Mouse (Mus musculus) bone marrow, adult 2 months (tissue): ENCODE data around the gene Rnf144a. TPM values are rescaled to one million over a fixed set of nuclear protein-coding genes. Genes with fewer than 3 reads are reported as not detected.

Experiments
- H3K27ac ChIP-seq: fragments of 200-500 bp; 2 replicates; pipeline ENCODE4 v1.5.1; 2012; ENCODE audit warnings: low read depth, mild to moderate bottlenecking, control low read depth, inconsistent platforms, low read length; ENCODE audit not compliant: control insufficient read depth, poor library complexity, insufficient read depth
- H3K4me1 ChIP-seq: fragments of 200-500 bp; 2 replicates; pipeline ENCODE4 v1.6.1; 2011; ENCODE audit warnings: low read length; ENCODE audit not compliant: control insufficient read depth, insufficient read depth
- H3K4me3 ChIP-seq: fragments of 200-500 bp; replicated peaks from 2 replicates; pipeline ENCODE3; 2011; ENCODE audit warnings: mild to moderate bottlenecking, low read depth, low read length, control low read depth; ENCODE audit not compliant: control insufficient read depth
- CTCF ChIP-seq: fragments of 200-500 bp; IDR thresholded peaks from 2 replicates; pipeline ENCODE4 v1.5.1; 2011; ENCODE audit warnings: low read length, control low read depth; ENCODE audit not compliant: control insufficient read depth, insufficient read depth
- POLR2A ChIP-seq: fragments of 200-500 bp; IDR thresholded peaks from 2 replicates; pipeline ENCODE4 v1.6.1; 2011; ENCODE audit warnings: low read depth, mild to moderate bottlenecking, control low read depth, low read length, borderline replicate concordance; ENCODE audit not compliant: control insufficient read depth
- WGBS: fragments of 180-500 bp; shearing (Covaris S2); methylation state at CpG from one replicate; pipeline ENCODE4 v1.1.7; 2018; 5-methylcytosine and 5-hydroxymethylcytosine counted together
- polyA plus RNA-seq: library from polyadenylated mRNA; stranded (reverse); fragments of >200 nt; gene quantifications from 2 replicates; pipeline ENCODE4 v1.2.4, GENCODE M21; 2011; ENCODE audit warnings: low replicate concordance; ENCODE audit not compliant: missing spikeins, insufficient read depth, insufficient read length

Gene Rnf144a
- polyA plus RNA-seq, 1 experiment = 13.2 TPM

GRCm38 (mm10) chr12:26393291-26393690 lies 21.8 kb downstream of the Rnf144a start:
- 59% methylated on average over 5 of the region's 5 CpGs for WGBS
- TF ChIP-seq POLR2A (no peak), CTCF (no peak)
- Histone ChIP-seq H3K4me1 (peaks cover 6% of the 10 kb centered on the region), H3K4me3 (no peak overlapping the region), H3K27ac (no peak overlapping the region)

- Histone ChIP-seq H3K4me1 (peaks cover 4% of the 10 kb centered on the region), H3K4me3 (peak overlapping the region; percentile 64), H3K27ac (peak overlapping the region; percentile 70; the same call in 1 of the 2 replicates)
- TF ChIP-seq POLR2A = no peak
- TF ChIP-seq CTCF = no peak
- WGBS = 27% methylated on average over 1 of the region's 1 CpGs
Measured at GRCm38 (mm10) chr12:26391162-26391561, 23.9 kb downstream of the Rnf144a start.

GRCm38 (mm10) chr12:26387523-26387922 lies 27.5 kb downstream of the Rnf144a start:
- 83% methylated on average over 6 of the region's 6 CpGs for WGBS
- peaks cover 6% of the 10 kb centered on the region for H3K4me1 ChIP-seq
- TF ChIP-seq CTCF = no peak
- TF ChIP-seq POLR2A = no peak

GRCm38 (mm10) chr12:26386947-26387346 lies 28.1 kb downstream of the Rnf144a start:
- no peak overlapping the region for H3K4me3 ChIP-seq
- H3K4me1 ChIP-seq = peaks cover 6% of the 10 kb centered on the region
- no peak overlapping the region for H3K27ac ChIP-seq
- TF ChIP-seq CTCF = no peak
- TF ChIP-seq POLR2A = no peak
- WGBS = 89% methylated on average over 9 of the region's 9 CpGs

More at GRCm38 (mm10) chr12:26387523-26387922, 27.5 kb downstream of the Rnf144a start:
- Histone ChIP-seq H3K27ac (no peak overlapping the region), H3K4me3 (no peak overlapping the region)

GRCm38 (mm10) chr12:26386189-26386588 lies 28.9 kb downstream of the Rnf144a start:
- TF ChIP-seq CTCF (no peak), POLR2A (no peak)
- H3K27ac ChIP-seq = no peak overlapping the region
- H3K4me3 ChIP-seq = no peak overlapping the region
- 75% methylated on average over 2 of the region's 2 CpGs for WGBS
- peaks cover 6% of the 10 kb centered on the region for H3K4me1 ChIP-seq

- 86% methylated on average over 6 of the region's 6 CpGs for WGBS
- H3K27ac ChIP-seq = no peak overlapping the region
- no peak for TF ChIP-seq CTCF
- TF ChIP-seq POLR2A = no peak
- no peak overlapping the region for H3K4me3 ChIP-seq
- peaks cover 6% of the 10 kb centered on the region for H3K4me1 ChIP-seq
Measured at GRCm38 (mm10) chr12:26385735-26386134, 29.3 kb downstream of the Rnf144a start.

- no peak overlapping the region for H3K27ac ChIP-seq
- H3K4me1 ChIP-seq = peaks cover 3% of the 10 kb centered on the region; the same call in 1 of the 2 replicates
- TF ChIP-seq POLR2A (no peak), CTCF (no peak)
- WGBS = 70% methylated on average over 8 of the region's 8 CpGs
- no peak overlapping the region for H3K4me3 ChIP-seq
Measured at GRCm38 (mm10) chr12:26381730-26382129, 33.3 kb downstream of the Rnf144a start.

- TF ChIP-seq CTCF (no peak), POLR2A (no peak)
- Histone ChIP-seq H3K27ac (0 out of 2 replicates have a peak overlapping the region, but pooled peaks have one; percentile 7), H3K4me3 (no peak overlapping the region), H3K4me1 (peaks cover 3% of the 10 kb centered on the region; the same call in 1 of the 2 replicates)
- WGBS = 87% methylated on average over 7 of the region's 7 CpGs
Measured at GRCm38 (mm10) chr12:26379797-26380196, 35.3 kb downstream of the Rnf144a start.

GRCm38 (mm10) chr12:26377691-26378090 lies 37.4 kb downstream of the Rnf144a start:
- TF ChIP-seq CTCF (no peak), POLR2A (no peak)
- WGBS = 86% methylated on average over 7 of the region's 7 CpGs
- Histone ChIP-seq H3K27ac (no peak overlapping the region), H3K4me3 (no peak overlapping the region), H3K4me1 (peaks cover 2% of the 10 kb centered on the region; the same call in 1 of the 2 replicates)
